27 mouse cellular contexts compared by ENCODE assay signal in genomic region chr8:10640859-10641258, GRCm38 (mm10).
DNase-seq lines count a peak whose midpoint lies in the region; ATAC-seq and TF ChIP-seq lines count a peak whose summit lies in the region.
"Had no signal": no experiment of that assay in that cellular context is flagged by ENCODE, and none has a peak within 500 bp of the region (broad histone marks: within the 10 kb centered on the region; RNA-seq: fewer than 3 reads in every experiment).

No protein-coding gene starts in this region.

- WGBS in heart, embryonic 13.5 days, result 27% methylated on average over 7 of the region's 7 CpGs
- WGBS in liver, embryonic 15.5 days (ENCODE audit: insufficient replicate concordance), result 23% methylated on average over 7 of the region's 7 CpGs
- WGBS in lung, adult 2 months, result 65% methylated on average over 7 of the region's 7 CpGs
- 83% methylated on average over 7 of the region's 7 CpGs for WGBS in midbrain, embryonic 16.5 days

- peaks cover 58% of the 10 kb centered on the region for H3K4me1 ChIP-seq in heart, embryonic 13.5 days
- H3K4me1 ChIP-seq in MEL (ENCODE audit: control insufficient read depth in 1 of 2, insufficient read depth in 2 of 2, low read length in 2 of 2), result no peaks in the 10 kb centered on the region
- H3K4me1 ChIP-seq in liver, embryonic 15.5 days (replicated peaks), result peaks cover 29% of the 10 kb centered on the region
- no peaks in the 10 kb centered on the region for H3K4me1 ChIP-seq in lung, adult 2 months (ENCODE audit: control insufficient read depth, insufficient read depth, low read length)
- H3K4me1 ChIP-seq in midbrain, embryonic 16.5 days (ENCODE audit: control insufficient read depth, insufficient read depth, low read length), result no peaks in the 10 kb centered on the region
- H3K4me1 ChIP-seq: embryonic facial prominence, embryonic 15.5 days; intestine, embryonic 15.5 days; limb, embryonic 15.5 days had no signal

- H3K9ac ChIP-seq in heart, embryonic 13.5 days, result peak overlapping the region; percentile 44; the same call in 1 of the 2 replicates
- no peak overlapping the region for H3K9ac ChIP-seq in MEL (ENCODE audit: control insufficient read depth, low read depth, low read length, poor library complexity, severe bottlenecking)
- no peak overlapping the region for H3K9ac ChIP-seq in liver, embryonic 15.5 days
- H3K9ac ChIP-seq in midbrain, embryonic 16.5 days (ENCODE audit: low read depth, low read length), result no peak overlapping the region
- H3K9ac ChIP-seq: embryonic facial prominence, embryonic 15.5 days; forebrain, postnatal 0 days; hindbrain, embryonic 15.5 days; intestine, embryonic 15.5 days; limb, embryonic 15.5 days; midbrain, embryonic 12.5 days; neural tube, embryonic 13.5 days had no signal

- peak; percentile 10 to 76; a peak in 2 of 4 replicates for TF ChIP-seq EP300 in MEL (IDR thresholded peaks at IDR 0.05; ENCODE audit: low read depth in 1 of 2, low read length in 2 of 2)

- no peak for TF ChIP-seq CTCF in MEL (IDR thresholded peaks at IDR 0.05 in 2 of 3, conservative IDR thresholded peaks at IDR 0.05 in 1 of 3; ENCODE audit: control insufficient read depth in 1 of 3, insufficient read depth in 1 of 3, low read depth in 2 of 3, low read length in 3 of 3, poor library complexity in 1 of 3, severe bottlenecking in 1 of 3)
- no peak for TF ChIP-seq CTCF in lung, adult 2 months (IDR thresholded peaks at IDR 0.05; ENCODE audit: insufficient read depth, low read length)

- H3K27ac ChIP-seq in heart, embryonic 13.5 days (replicated peaks), result peak overlapping the region; percentile 46
- H3K27ac ChIP-seq in MEL (ENCODE audit: control insufficient read depth, low read depth, low read length), result no peak overlapping the region
- peak overlapping the region; percentile 71 for H3K27ac ChIP-seq in liver, embryonic 15.5 days (replicated peaks)
- no peak overlapping the region for H3K27ac ChIP-seq in midbrain, embryonic 16.5 days (ENCODE audit: low read length)
- H3K27ac ChIP-seq: embryonic facial prominence, embryonic 15.5 days; forebrain, embryonic 10.5 days; hindbrain, embryonic 15.5 days; intestine, embryonic 15.5 days; limb, embryonic 15.5 days; macrophage; midbrain, embryonic 12.5 days; neural tube, embryonic 13.5 days had no signal

- no peak overlapping the region for H3K4me3 ChIP-seq in heart, embryonic 13.5 days
- no peak overlapping the region for H3K4me3 ChIP-seq in MEL (ENCODE audit: control insufficient read depth in 1 of 2, insufficient read depth in 1 of 2, low read depth in 2 of 2, low read length in 2 of 2)
- no peak overlapping the region for H3K4me3 ChIP-seq in liver, embryonic 15.5 days (replicated peaks)
- H3K4me3 ChIP-seq in lung, adult 2 months (replicated peaks; ENCODE audit: extremely low read depth, low read depth, low read length), result no peak overlapping the region
- no peak overlapping the region for H3K4me3 ChIP-seq in midbrain, embryonic 16.5 days (ENCODE audit: low read depth, low read length)
- H3K4me3 ChIP-seq: embryonic facial prominence, embryonic 15.5 days; forebrain, embryonic 10.5 days; hindbrain, embryonic 15.5 days; intestine, embryonic 15.5 days; limb, embryonic 15.5 days; midbrain, embryonic 12.5 days; neural tube, embryonic 13.5 days had no signal

- no peaks in the 10 kb centered on the region for H3K36me3 ChIP-seq in heart, embryonic 13.5 days
- no peaks in the 10 kb centered on the region for H3K36me3 ChIP-seq in MEL (ENCODE audit: control insufficient read depth in 1 of 2, insufficient read depth in 2 of 2, low read length in 2 of 2)
- no peaks in the 10 kb centered on the region for H3K36me3 ChIP-seq in liver, embryonic 15.5 days (replicated peaks)
- H3K36me3 ChIP-seq in midbrain, embryonic 16.5 days (ENCODE audit: control insufficient read depth, insufficient read depth, low read length), result no peaks in the 10 kb centered on the region
- H3K36me3 ChIP-seq: embryonic facial prominence, embryonic 15.5 days; forebrain, embryonic 10.5 days; hindbrain, embryonic 15.5 days; intestine, embryonic 15.5 days; limb, embryonic 15.5 days; midbrain, embryonic 12.5 days; neural tube, embryonic 13.5 days had no signal

- ATAC-seq in heart, embryonic 13.5 days (ENCODE audit: extremely low read depth, insufficient number of reproducible peaks, low FRiP score, low TSS enrichment), result no peak
- ATAC-seq in erythroid progenitor cell, adult 5-6 weeks (replicated peaks; ENCODE audit: low FRiP score, poor library complexity, severe bottlenecking), result peak; percentile 60
- ATAC-seq in liver, embryonic 15.5 days (ENCODE audit: insufficient read depth), result peak; percentile 94
- no peak for ATAC-seq in midbrain, embryonic 16.5 days
- ATAC-seq: activated CD4-positive, CD25-positive, alpha-beta regulatory T cell, adult 4 months; forebrain, postnatal 0 days; intestine, embryonic 15.5 days; lung, postnatal 0 days had no signal

- no peak overlapping the region for H3K4me2 ChIP-seq in heart, embryonic 13.5 days
- peak overlapping the region; percentile 19; the same call in 1 of the 2 replicates for H3K4me2 ChIP-seq in liver, embryonic 15.5 days
- no peak overlapping the region for H3K4me2 ChIP-seq in midbrain, embryonic 16.5 days (ENCODE audit: low read length)
- H3K4me2 ChIP-seq: embryonic facial prominence, embryonic 15.5 days; hindbrain, embryonic 15.5 days; intestine, embryonic 15.5 days; limb, embryonic 15.5 days; midbrain, embryonic 12.5 days; neural tube, embryonic 13.5 days had no signal

- no peak for DNase-seq in heart, adult 8-10 months (ENCODE audit: low spot score)
- DNase-seq in MEL (ENCODE audit: low read depth, low spot score), result peak; percentile 46
- DNase-seq in ovary, adult 18-20 months (ENCODE audit: low spot score), result no peak
- DNase-seq in lung, adult 2 months, result no peak
- DNase-seq: adrenal gland, adult 8-10 months; cerebellum, adult 8-10 months; cerebellum, postnatal 36 days; gastrocnemius, postnatal 14 days; kidney, adult 8-10 months; kidney, postnatal 10 days; left cerebral cortex, postnatal 4 days; right cerebral cortex, postnatal 4 days had no signal

- no peaks in the 10 kb centered on the region for H3K79me2 ChIP-seq in MEL (ENCODE audit: control insufficient read depth, insufficient read depth, low read length, poor library complexity)

- no peaks in the 10 kb centered on the region for H3K27me3 ChIP-seq in heart, embryonic 13.5 days (replicated peaks)
- H3K27me3 ChIP-seq in MEL (ENCODE audit: control insufficient read depth in 1 of 2, insufficient read depth in 2 of 2, low read length in 2 of 2), result no peaks in the 10 kb centered on the region
- no peaks in the 10 kb centered on the region for H3K27me3 ChIP-seq in liver, embryonic 15.5 days
- no peaks in the 10 kb centered on the region for H3K27me3 ChIP-seq in midbrain, embryonic 16.5 days (ENCODE audit: control insufficient read depth, insufficient read depth, low read depth, low read length)
- H3K27me3 ChIP-seq: embryonic facial prominence, embryonic 15.5 days; hindbrain, embryonic 15.5 days; intestine, embryonic 15.5 days; limb, embryonic 15.5 days; midbrain, embryonic 12.5 days; neural tube, embryonic 13.5 days had no signal

- TF ChIP-seq POLR2A in MEL (IDR thresholded peaks at IDR 0.05; ENCODE audit: control insufficient read depth in 1 of 2, insufficient read depth in 1 of 2, low read depth in 1 of 2, low read length in 2 of 2, poor library complexity in 1 of 2), result no peak
- no peak for TF ChIP-seq POLR2A in lung, adult 2 months (IDR thresholded peaks at IDR 0.05; ENCODE audit: borderline replicate concordance, extremely low read depth, low read depth, low read length)

- TF ChIP-seq RAD21 in MEL (IDR thresholded peaks at IDR 0.05; ENCODE audit: low read depth, low read length), result no peak

- H3K9me3 ChIP-seq in heart, embryonic 13.5 days, result no peaks in the 10 kb centered on the region
- no peaks in the 10 kb centered on the region for H3K9me3 ChIP-seq in MEL (replicated peaks; ENCODE audit: insufficient read depth, low read length)
- H3K9me3 ChIP-seq in liver, embryonic 15.5 days (replicated peaks), result no peaks in the 10 kb centered on the region
- no peaks in the 10 kb centered on the region for H3K9me3 ChIP-seq in midbrain, embryonic 16.5 days (replicated peaks; ENCODE audit: control insufficient read depth, low read length, poor library complexity, severe bottlenecking)
- H3K9me3 ChIP-seq: embryonic facial prominence, embryonic 15.5 days; forebrain, embryonic 10.5 days; hindbrain, embryonic 15.5 days; intestine, embryonic 15.5 days; limb, embryonic 15.5 days; midbrain, embryonic 12.5 days; neural tube, embryonic 13.5 days had no signal

TF ChIP-seq in MEL, 35 proteins besides CTCF, POLR2A, EP300 and RAD21:
- peak; percentile 63 for TF ChIP-seq MYB (IDR thresholded peaks at IDR 0.05; ENCODE audit: low read depth, low read length)
- TF ChIP-seq NELFE (IDR thresholded peaks at IDR 0.05; ENCODE audit: low read depth, low read length), result no peak
TF ChIP-seq in MEL: peak in this region for 1.

Comparison
In these comparisons a context has a peak if more than half of its experiments do, and no peak if none do; other contexts are left out.
1. ATAC-seq: peak in erythroid progenitor cell, adult 5-6 weeks (single experiment) and liver, embryonic 15.5 days (single experiment); none in heart, embryonic 13.5 days (single experiment) and midbrain, embryonic 16.5 days (single experiment).
2. H3K27ac ChIP-seq: peak in heart, embryonic 13.5 days (single experiment) and liver, embryonic 15.5 days (single experiment); none in MEL (single experiment) and midbrain, embryonic 16.5 days (single experiment).